In genomic region chr7:91481574-91482197, GRCm38 (mm10) we compare ENCODE assay signal across 26 mouse cellular contexts.
DNase-seq lines count a peak whose midpoint lies in the region; ATAC-seq lines count a peak whose summit lies in the region.
"Had no signal": no experiment of that assay in that cellular context is flagged by ENCODE, and none has a peak within 500 bp of the region (broad histone marks: within the 10 kb centered on the region; RNA-seq: fewer than 3 reads in every experiment).

No protein-coding gene starts in this region.

- no peak overlapping the region for H3K4me2 ChIP-seq in forebrain, embryonic 11.5 days (ENCODE audit: low read depth, low read length, severe bottlenecking)
- no peak overlapping the region for H3K4me2 ChIP-seq in forebrain, embryonic 15.5 days (replicated peaks)
- no peak overlapping the region for H3K4me2 ChIP-seq in hindbrain, embryonic 15.5 days
- H3K4me2 ChIP-seq in hindbrain, embryonic 11.5 days (replicated peaks; ENCODE audit: low read depth, low read length): no peak overlapping the region
- H3K4me2 ChIP-seq in hindbrain, embryonic 16.5 days (ENCODE audit: low read length): no peak overlapping the region
- no peak overlapping the region for H3K4me2 ChIP-seq in neural tube, embryonic 14.5 days (ENCODE audit: low read depth, low read length)
- H3K4me2 ChIP-seq: embryonic facial prominence, embryonic 13.5 days; heart, embryonic 12.5 days; heart, embryonic 15.5 days had no signal

- 81% methylated on average over 1 of the region's 1 CpGs for WGBS in forebrain, embryonic 11.5 days
- 88% methylated on average over 1 of the region's 1 CpGs for WGBS in forebrain, embryonic 15.5 days
- WGBS in hindbrain, embryonic 15.5 days: 65% methylated on average over 1 of the region's 1 CpGs
- WGBS in hindbrain, embryonic 11.5 days: 79% methylated on average over 1 of the region's 1 CpGs
- WGBS in hindbrain, embryonic 16.5 days: 56% methylated on average over 1 of the region's 1 CpGs
- 61% methylated on average over 1 of the region's 1 CpGs for WGBS in neural tube, embryonic 14.5 days

- H3K27ac ChIP-seq in forebrain, embryonic 11.5 days (ENCODE audit: low read depth, low read length): no peak overlapping the region
- no peak overlapping the region for H3K27ac ChIP-seq in forebrain, embryonic 15.5 days (replicated peaks)
- no peak overlapping the region for H3K27ac ChIP-seq in hindbrain, embryonic 15.5 days (replicated peaks)
- H3K27ac ChIP-seq in hindbrain, embryonic 11.5 days (ENCODE audit: low read depth, low read length): no peak overlapping the region
- no peak overlapping the region for H3K27ac ChIP-seq in hindbrain, embryonic 16.5 days (ENCODE audit: low read depth, low read length)
- no peak overlapping the region for H3K27ac ChIP-seq in neural tube, embryonic 14.5 days (ENCODE audit: low read depth, low read length)
- H3K27ac ChIP-seq: embryonic facial prominence, embryonic 13.5 days; forebrain, embryonic 10.5 days; heart, embryonic 15.5 days had no signal

- no peak overlapping the region for H3K9ac ChIP-seq in forebrain, embryonic 11.5 days (ENCODE audit: low read length)
- no peak overlapping the region for H3K9ac ChIP-seq in forebrain, embryonic 15.5 days (replicated peaks)
- no peak overlapping the region for H3K9ac ChIP-seq in hindbrain, embryonic 15.5 days
- H3K9ac ChIP-seq in hindbrain, embryonic 11.5 days (ENCODE audit: low read depth, low read length): no peak overlapping the region
- no peak overlapping the region for H3K9ac ChIP-seq in hindbrain, embryonic 16.5 days (ENCODE audit: low read depth, low read length)
- no peak overlapping the region for H3K9ac ChIP-seq in neural tube, embryonic 14.5 days (replicated peaks; ENCODE audit: low read depth, low read length)
- H3K9ac ChIP-seq: embryonic facial prominence, embryonic 13.5 days; heart, embryonic 12.5 days; heart, embryonic 15.5 days had no signal

- no peaks in the 10 kb centered on the region for H3K4me1 ChIP-seq in forebrain, embryonic 11.5 days (replicated peaks; ENCODE audit: control insufficient read depth, insufficient read depth, low read length)
- H3K4me1 ChIP-seq in forebrain, embryonic 15.5 days: no peaks in the 10 kb centered on the region
- no peaks in the 10 kb centered on the region for H3K4me1 ChIP-seq in hindbrain, embryonic 15.5 days (replicated peaks)
- H3K4me1 ChIP-seq in hindbrain, embryonic 11.5 days (replicated peaks; ENCODE audit: control insufficient read depth, insufficient read depth, low read length): no peaks in the 10 kb centered on the region
- H3K4me1 ChIP-seq in hindbrain, embryonic 16.5 days (ENCODE audit: control insufficient read depth, insufficient read depth, low read depth, low read length): no peaks in the 10 kb centered on the region
- H3K4me1 ChIP-seq in neural tube, embryonic 14.5 days (ENCODE audit: control insufficient read depth, insufficient read depth, low read length): no peaks in the 10 kb centered on the region
- H3K4me1 ChIP-seq: embryonic facial prominence, embryonic 13.5 days; forebrain, embryonic 10.5 days; heart, embryonic 12.5 days; heart, embryonic 15.5 days had no signal

- H3K27me3 ChIP-seq in forebrain, embryonic 11.5 days (ENCODE audit: control insufficient read depth, insufficient read depth, low read length): no peaks in the 10 kb centered on the region
- no peaks in the 10 kb centered on the region for H3K27me3 ChIP-seq in forebrain, embryonic 15.5 days
- no peaks in the 10 kb centered on the region for H3K27me3 ChIP-seq in hindbrain, embryonic 15.5 days
- no peaks in the 10 kb centered on the region for H3K27me3 ChIP-seq in hindbrain, embryonic 11.5 days (ENCODE audit: control insufficient read depth, insufficient read depth, low read length)
- no peaks in the 10 kb centered on the region for H3K27me3 ChIP-seq in hindbrain, embryonic 16.5 days (replicated peaks; ENCODE audit: control insufficient read depth, insufficient read depth, low read length)
- H3K27me3 ChIP-seq in neural tube, embryonic 14.5 days (ENCODE audit: control insufficient read depth, insufficient read depth, low read length): no peaks in the 10 kb centered on the region
- H3K27me3 ChIP-seq: CH12.LX; embryonic facial prominence, embryonic 13.5 days; heart, embryonic 12.5 days; heart, embryonic 15.5 days; Patski had no signal

- no peak for DNase-seq in forebrain, embryonic 11.5 days (ENCODE audit: low spot score)
- DNase-seq in hindbrain, embryonic 11.5 days (ENCODE audit: low spot score): no peak
- DNase-seq in cerebellum, adult 11 months: no peak
- DNase-seq: adrenal gland, postnatal 10 days; adrenal gland, postnatal 36 days; B cell, adult 2 months; cerebellum, adult 2 months; cerebellum, adult 9-11 months; cerebellum, postnatal 25 days; gastrocnemius, postnatal 25 days; heart, adult 18-20 months; heart, postnatal 10 days; heart, postnatal 36 days had no signal

- H3K9me3 ChIP-seq in forebrain, embryonic 11.5 days (ENCODE audit: control insufficient read depth, low read length): no peaks in the 10 kb centered on the region
- no peaks in the 10 kb centered on the region for H3K9me3 ChIP-seq in forebrain, embryonic 15.5 days
- no peaks in the 10 kb centered on the region for H3K9me3 ChIP-seq in hindbrain, embryonic 15.5 days
- no peaks in the 10 kb centered on the region for H3K9me3 ChIP-seq in hindbrain, embryonic 11.5 days (ENCODE audit: control insufficient read depth, low read length)
- H3K9me3 ChIP-seq in hindbrain, embryonic 16.5 days (ENCODE audit: control insufficient read depth, low read length): no peaks in the 10 kb centered on the region
- no peaks in the 10 kb centered on the region for H3K9me3 ChIP-seq in neural tube, embryonic 14.5 days (ENCODE audit: control insufficient read depth, low read length)
- H3K9me3 ChIP-seq: embryonic facial prominence, embryonic 13.5 days; forebrain, embryonic 10.5 days; G1E; heart, embryonic 12.5 days; heart, embryonic 15.5 days had no signal

- no peak overlapping the region for H3K4me3 ChIP-seq in forebrain, embryonic 11.5 days (ENCODE audit: low read depth, low read length)
- H3K4me3 ChIP-seq in forebrain, embryonic 15.5 days: no peak overlapping the region
- no peak overlapping the region for H3K4me3 ChIP-seq in hindbrain, embryonic 15.5 days
- no peak overlapping the region for H3K4me3 ChIP-seq in hindbrain, embryonic 11.5 days (ENCODE audit: low read depth, low read length)
- H3K4me3 ChIP-seq in hindbrain, embryonic 16.5 days (ENCODE audit: low read length): no peak overlapping the region
- H3K4me3 ChIP-seq in neural tube, embryonic 14.5 days (ENCODE audit: low read depth, low read length): no peak overlapping the region
- H3K4me3 ChIP-seq: embryonic facial prominence, embryonic 13.5 days; forebrain, embryonic 10.5 days; heart, embryonic 12.5 days; heart, embryonic 15.5 days had no signal

- H3K36me3 ChIP-seq in forebrain, embryonic 11.5 days (ENCODE audit: control insufficient read depth, insufficient read depth, low read length): no peaks in the 10 kb centered on the region
- H3K36me3 ChIP-seq in forebrain, embryonic 15.5 days: no peaks in the 10 kb centered on the region
- no peaks in the 10 kb centered on the region for H3K36me3 ChIP-seq in hindbrain, embryonic 15.5 days
- no peaks in the 10 kb centered on the region for H3K36me3 ChIP-seq in hindbrain, embryonic 11.5 days (ENCODE audit: control insufficient read depth, insufficient read depth, low read length)
- H3K36me3 ChIP-seq in hindbrain, embryonic 16.5 days (ENCODE audit: control insufficient read depth, insufficient read depth, low read length): no peaks in the 10 kb centered on the region
- H3K36me3 ChIP-seq in neural tube, embryonic 14.5 days (ENCODE audit: control insufficient read depth, insufficient read depth, low read length): no peaks in the 10 kb centered on the region
- H3K36me3 ChIP-seq: embryonic facial prominence, embryonic 13.5 days; forebrain, embryonic 10.5 days; G1E; heart, embryonic 12.5 days; heart, embryonic 15.5 days had no signal

- ATAC-seq in forebrain, embryonic 11.5 days (replicated peaks; ENCODE audit: low FRiP score): 0 out of 2 replicates have a peak, but pooled peaks have one; percentile 15
- ATAC-seq in forebrain, embryonic 15.5 days (replicated peaks): no peak
- peak; percentile 61 for ATAC-seq in hindbrain, embryonic 15.5 days (ENCODE audit: low FRiP score, low read depth)
- ATAC-seq in hindbrain, embryonic 11.5 days (ENCODE audit: low FRiP score): no peak
- peak; percentile 69 for ATAC-seq in hindbrain, embryonic 16.5 days
- peak; percentile 82 for ATAC-seq in neural tube, embryonic 14.5 days (ENCODE audit: low read depth)
- ATAC-seq: forebrain, embryonic 14.5 days; intestine, postnatal 0 days; Patski had no signal

Comparison
In these comparisons a context has a peak if more than half of its experiments do, and no peak if none do; other contexts are left out.
1. ATAC-seq: peak in forebrain, embryonic 11.5 days (single experiment), hindbrain, embryonic 15.5 days (single experiment), hindbrain, embryonic 16.5 days (single experiment) and neural tube, embryonic 14.5 days (single experiment); none in forebrain, embryonic 15.5 days (single experiment) and hindbrain, embryonic 11.5 days (single experiment).